ENCODE assay signal across 8 mouse cellular contexts in the genomic region with DNA sequence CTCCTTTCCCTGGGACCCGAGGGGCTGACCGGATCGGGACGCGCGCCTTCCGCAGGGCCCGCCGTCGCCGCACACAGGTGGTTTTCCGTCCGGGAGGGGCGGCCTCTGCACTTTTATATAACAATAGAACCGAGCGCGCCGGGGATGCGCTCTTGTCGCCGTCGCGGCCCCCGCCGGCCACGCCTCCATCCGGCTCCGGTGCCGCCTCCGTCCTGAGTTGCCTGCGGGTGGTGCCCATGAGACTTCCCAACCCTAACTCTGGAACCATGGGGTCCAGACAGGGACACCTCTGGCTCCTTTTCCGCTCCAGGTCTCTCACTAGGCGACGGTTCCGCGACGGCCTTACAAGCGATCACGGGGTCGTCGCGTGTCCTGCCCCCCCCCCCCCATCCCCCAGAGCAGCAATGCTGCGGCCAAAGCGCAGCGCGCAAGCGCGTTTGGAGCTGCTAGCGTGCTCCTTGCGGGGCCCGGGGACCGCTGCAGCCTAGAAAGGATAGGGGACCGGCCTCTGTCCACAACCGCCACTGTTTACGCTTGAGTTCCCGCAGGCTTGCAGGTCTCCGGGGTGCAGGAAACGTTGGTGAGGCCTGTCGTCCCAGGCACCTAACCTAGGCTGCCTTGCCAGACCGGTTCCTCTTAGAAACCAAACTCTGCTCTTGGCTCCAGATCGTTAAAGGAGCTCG. TPM values are rescaled to one million over a fixed set of nuclear protein-coding genes. Genes with fewer than 3 reads are reported as not detected.
DNase-seq lines count a peak whose midpoint lies in the region; ATAC-seq and TF ChIP-seq lines count a peak whose summit lies in the region.

No protein-coding gene starts in this region.

- TF ChIP-seq RAD21 in MEL (IDR thresholded peaks at IDR 0.05; ENCODE audit: low read depth, low read length) = no peak

- H3K27me3 ChIP-seq in MEL (ENCODE audit: control insufficient read depth in 1 of 2, insufficient read depth in 2 of 2, low read length in 2 of 2) = no peaks in the 10 kb centered on the region
- no peaks in the 10 kb centered on the region for H3K27me3 ChIP-seq in lung, postnatal 0 days (replicated peaks; ENCODE audit: insufficient read depth, low read length)

- peak overlapping the region; percentile 93 for H3K9ac ChIP-seq in MEL (ENCODE audit: control insufficient read depth, low read depth, low read length, poor library complexity, severe bottlenecking)
- H3K9ac ChIP-seq in lung, postnatal 0 days (replicated peaks; ENCODE audit: low read depth) = peak overlapping the region; percentile 51

- peak overlapping the region; percentile 89 for H3K27ac ChIP-seq in MEL (ENCODE audit: control insufficient read depth, low read depth, low read length)
- peak overlapping the region; percentile 98 for H3K27ac ChIP-seq in lung, postnatal 0 days (ENCODE audit: low read length)

- TF ChIP-seq CTCF in MEL (IDR thresholded peaks at IDR 0.05 in 2 of 3, conservative IDR thresholded peaks at IDR 0.05 in 1 of 3; ENCODE audit: control insufficient read depth in 1 of 3, insufficient read depth in 1 of 3, low read depth in 2 of 3, low read length in 3 of 3, poor library complexity in 1 of 3, severe bottlenecking in 1 of 3) = no peak
- peak; percentile 39 for TF ChIP-seq CTCF in lung, postnatal 0 days (IDR thresholded peaks at IDR 0.05)

- no peaks in the 10 kb centered on the region for H3K9me3 ChIP-seq in MEL (replicated peaks; ENCODE audit: insufficient read depth, low read length)
- H3K9me3 ChIP-seq in lung, postnatal 0 days (ENCODE audit: low read length) = no peaks in the 10 kb centered on the region

- DNase-seq in MEL (ENCODE audit: low read depth, low spot score) = peak; percentile 89
- DNase-seq in cerebellum, adult 11-12 months = peak; percentile 79
- peak; percentile 86 for DNase-seq in forelimb bud, embryonic 11.5 days (ENCODE audit: low read depth, low spot score)
- peak; percentile 86 for DNase-seq in heart, postnatal 4 days
- peak; percentile 78 to 86 for DNase-seq in layer of hippocampus, postnatal 10 days (ENCODE audit: low spot score in 2 of 2)
- peak; percentile 91 for DNase-seq in lung, postnatal 0 days (ENCODE audit: low spot score)
- DNase-seq in ovary, postnatal 10 days (ENCODE audit: low spot score) = peak; percentile 80
- peak; percentile 91 for DNase-seq in thymus, postnatal 0 days (ENCODE audit: low spot score)

- H3K4me1 ChIP-seq in MEL (ENCODE audit: control insufficient read depth in 1 of 2, insufficient read depth in 2 of 2, low read length in 2 of 2) = peaks cover 0 to 13% of the 10 kb centered on the region in 2 experiments; a peak in 1 of 4 replicates
- H3K4me1 ChIP-seq in lung, postnatal 0 days (ENCODE audit: insufficient read depth, low read depth, low read length) = peaks cover 5% of the 10 kb centered on the region; the same call in 1 of the 2 replicates

- WGBS in lung, postnatal 0 days = 0% methylated on average over 55 of the region's 62 CpGs

- peak; percentile 49 to 53; a peak in 3 of 4 replicates for TF ChIP-seq POLR2A in MEL (IDR thresholded peaks at IDR 0.05; ENCODE audit: control insufficient read depth in 1 of 2, insufficient read depth in 1 of 2, low read depth in 1 of 2, low read length in 2 of 2, poor library complexity in 1 of 2)

- H3K4me3 ChIP-seq in MEL (ENCODE audit: control insufficient read depth in 1 of 2, insufficient read depth in 1 of 2, low read depth in 2 of 2, low read length in 2 of 2) = peak overlapping the region; percentile 69 to 73
- H3K4me3 ChIP-seq in lung, postnatal 0 days (ENCODE audit: low read depth, low read length) = peak overlapping the region; percentile 90

- H3K36me3 ChIP-seq in MEL (ENCODE audit: control insufficient read depth in 1 of 2, insufficient read depth in 2 of 2, low read length in 2 of 2) = peaks cover 0 to 14% of the 10 kb centered on the region in 2 experiments; a peak in 2 of 4 replicates
- H3K36me3 ChIP-seq in lung, postnatal 0 days (ENCODE audit: insufficient read depth, low read length) = no peaks in the 10 kb centered on the region

- peak in 1 of 2 experiments; percentile 43; a peak in 2 of 4 replicates for TF ChIP-seq EP300 in MEL (IDR thresholded peaks at IDR 0.05; ENCODE audit: low read depth in 1 of 2, low read length in 2 of 2)
- TF ChIP-seq EP300 in lung, postnatal 0 days (IDR thresholded peaks at IDR 0.05) = no peak

- H3K79me2 ChIP-seq in MEL (ENCODE audit: control insufficient read depth, insufficient read depth, low read length, poor library complexity) = peaks cover 22% of the 10 kb centered on the region

- peak overlapping the region; percentile 73 for H3K4me2 ChIP-seq in lung, postnatal 0 days (replicated peaks; ENCODE audit: low read depth, low read length)

- ATAC-seq in lung, postnatal 0 days = peak; percentile 63

TF ChIP-seq in MEL, 35 proteins besides CTCF, POLR2A, EP300 and RAD21:
- TF ChIP-seq SMC3 (IDR thresholded peaks at IDR 0.05; ENCODE audit: low read depth, low read length) = no peak
- no peak; the same call in 1 of the 2 replicates for TF ChIP-seq HCFC1 (IDR thresholded peaks at IDR 0.05; ENCODE audit: low read depth, low read length)
- TF ChIP-seq TCF12 (IDR thresholded peaks at IDR 0.05; ENCODE audit: low read depth, low read length) = peak; percentile 33; the same call in 1 of the 2 replicates
- 0 out of 2 replicates have a peak, but pooled peaks have one; percentile 20 for TF ChIP-seq TBP (IDR thresholded peaks at IDR 0.05; ENCODE audit: low read depth, low read length)
- no peak for TF ChIP-seq MYB (IDR thresholded peaks at IDR 0.05; ENCODE audit: low read depth, low read length)
- no peak for TF ChIP-seq ZNF384 (IDR thresholded peaks at IDR 0.05; ENCODE audit: low read depth, low read length)
- TF ChIP-seq POLR2AphosphoS2 (IDR thresholded peaks at IDR 0.05; ENCODE audit: low read length) = peak; percentile 30; the same call in 1 of the 2 replicates
- TF ChIP-seq ZC3H11A (IDR thresholded peaks at IDR 0.05; ENCODE audit: low read depth, low read length) = no peak
- TF ChIP-seq MAX (IDR thresholded peaks at IDR 0.05; ENCODE audit: low read length) = peak; percentile 50; the same call in 1 of the 2 replicates
- no peak for TF ChIP-seq MEF2A (IDR thresholded peaks at IDR 0.05; ENCODE audit: extremely low read depth, insufficient replicate concordance, low read depth, low read length, poor library complexity, severe bottlenecking)
- no peak for TF ChIP-seq E2F4 (IDR thresholded peaks at IDR 0.05; ENCODE audit: borderline replicate concordance, low read depth, low read length)
- no peak; the same call in 1 of the 2 replicates for TF ChIP-seq ETS1 (IDR thresholded peaks at IDR 0.05; ENCODE audit: low read depth, low read length)
- TF ChIP-seq CHD2 (IDR thresholded peaks at IDR 0.05; ENCODE audit: low read length) = no peak
- peak; percentile 21; the same call in 1 of the 2 replicates for TF ChIP-seq MXI1 (IDR thresholded peaks at IDR 0.05; ENCODE audit: low read depth, low read length)
- TF ChIP-seq ELF1 (IDR thresholded peaks at IDR 0.05; ENCODE audit: low read depth, low read length) = no peak
- peak; percentile 26; the same call in 1 of the 2 replicates for TF ChIP-seq KAT2A (conservative IDR thresholded peaks at IDR 0.05; ENCODE audit: low read depth, low read length)
- no peak for TF ChIP-seq RCOR1 (IDR thresholded peaks at IDR 0.05; ENCODE audit: low read depth, low read length)
- TF ChIP-seq USF2 (IDR thresholded peaks at IDR 0.05; ENCODE audit: borderline replicate concordance in 1 of 2, insufficient read depth in 1 of 2, low read depth in 1 of 2, low read length in 2 of 2) = no peak
- TF ChIP-seq NELFE (IDR thresholded peaks at IDR 0.05; ENCODE audit: low read depth, low read length) = peak; percentile 68
- peak; percentile 63 for TF ChIP-seq NRF1 (IDR thresholded peaks at IDR 0.05; ENCODE audit: insufficient read depth, low read depth, low read length, poor library complexity, severe bottlenecking)
- no peak for TF ChIP-seq ZMIZ1 (IDR thresholded peaks at IDR 0.05; ENCODE audit: low read depth, low read length)

RNA-seq across cellular contexts. Expression of gene Dusp6, which starts 1.3 kb away (rescaled TPM):
- 8.2 and 12.6 TPM in 2 replicates for total RNA-seq in MEL (2012; rRNA removed)
- polyA plus RNA-seq in MEL (2012; ENCODE audit: insufficient read depth in 1 of 2, insufficient read length in 2 of 2, low read depth in 1 of 2, low replicate concordance in 2 of 2, missing spikeins in 1 of 2) = 10 to 100 TPM in 1 of 2 experiments, not detected in 1; 11.9 TPM
- total RNA-seq in heart, postnatal 4 days (2021) = 10 to 100 TPM; 37.0 to 38.2 TPM
- total RNA-seq in layer of hippocampus, postnatal 10 days (2021) = 10 to 100 TPM; 64.8 to 78.4 TPM
- 49.7 and 63.2 TPM in 2 replicates for polyA plus RNA-seq in lung, postnatal 0 days (2015; fragmentation: Nextera tagmentation; extraction: Ambion mirVana)
- polyA plus RNA-seq in thymus, postnatal 0 days (2015; fragmentation: Nextera tagmentation; extraction: Ambion mirVana) = 33.7 and 34.4 TPM in 2 replicates

Comparison
In these comparisons a context has a peak if more than half of its experiments do, and no peak if none do; other contexts are left out.
1. Peak in every context shown above with its lines: DNase-seq, ATAC-seq, H3K4me3 ChIP-seq and H3K27ac ChIP-seq.